Mouse (Mus musculus) erythroblast, embryonic 14.5 days (primary cell): ENCODE results near the gene Musk.

Experiments
- GATA1 ChIP-seq: IDR thresholded peaks from 2 replicates; pipeline ENCODE4 v1.6.1; 2012; ENCODE audit warnings: low read length, inconsistent platforms, mixed read lengths
- TAL1 ChIP-seq: IDR thresholded peaks from 3 replicates; pipeline ENCODE4 v1.6.1; 2012; ENCODE audit warnings: low read length, inconsistent platforms, mixed read lengths

DNA sequence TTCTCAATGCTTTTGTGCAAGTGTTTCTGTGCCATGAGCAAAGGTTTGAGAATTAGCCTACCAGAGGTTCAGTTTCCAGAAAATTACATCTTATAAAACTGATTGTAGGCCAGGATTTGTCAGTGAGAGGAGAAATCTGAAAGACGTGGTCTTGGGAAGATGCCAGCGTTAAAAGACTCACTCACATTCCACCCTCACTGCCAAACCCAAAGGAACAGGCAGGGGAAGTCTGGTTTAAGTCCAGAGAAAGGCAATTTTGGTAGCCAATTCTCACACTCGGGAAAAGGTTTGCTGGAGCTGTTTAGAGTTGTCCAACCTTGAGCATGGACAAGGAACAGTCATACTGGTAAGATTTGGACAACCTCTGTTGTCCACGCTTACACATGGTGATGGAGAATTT, 131.6 kb downstream of the Musk start:
- TF ChIP-seq GATA1 = no peak
- TF ChIP-seq TAL1 = no peak
